Mouse (Mus musculus) E14TG2a.4 (cell line): ENCODE measurements around the gene Jam2.

Experiments used
- CTCF ChIP-seq: conservative IDR thresholded peaks from 2 replicates; pipeline ENCODE4 v1.5.1; 2014; ENCODE audit warnings: low read length
- NANOG ChIP-seq: IDR thresholded peaks from 2 replicates; pipeline ENCODE4 v1.6.1; 2014; ENCODE audit warnings: borderline replicate concordance, low read length, mixed read lengths
- POU5F1 ChIP-seq: IDR thresholded peaks from 2 replicates; pipeline ENCODE4 v1.6.1; 2014; ENCODE audit warnings: low read length, borderline replicate concordance

DNA sequence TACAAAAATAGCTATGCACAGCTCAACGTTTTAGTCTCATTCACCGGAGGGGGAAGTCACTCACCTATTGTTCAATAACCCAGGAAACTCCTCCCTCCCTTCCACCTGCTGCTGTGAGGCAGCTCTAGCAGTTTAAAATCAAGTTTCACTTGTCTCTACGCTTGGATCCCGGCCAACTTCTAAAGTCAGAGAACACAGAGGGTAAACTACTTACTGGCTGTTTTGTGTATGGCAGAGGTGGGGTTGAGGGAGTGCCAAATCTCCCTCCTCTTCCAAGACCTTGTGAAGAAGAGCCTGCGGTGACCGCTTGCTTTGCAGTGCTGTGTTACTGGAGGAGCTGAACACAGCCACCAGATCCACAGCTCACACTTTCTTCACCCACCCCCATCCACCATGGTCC, 51.1 kb downstream of the Jam2 start:
- no peak; the same call in 1 of the 2 replicates for TF ChIP-seq NANOG
- no peak for TF ChIP-seq CTCF
- no peak for TF ChIP-seq POU5F1
